Mouse (Mus musculus) lung, postnatal 36 days (tissue): ENCODE data around the gene 1700029I15Rik.

ENCODE experiments used
- DNase-seq: peaks from one replicate; pipeline ENCODE4 v3.0.0; 2022; ENCODE audit warnings: mixed read lengths

The 1700029I15Rik gene

GRCm38 (mm10) chr2:92427882-92428281 lies 45.5 kb downstream of the 1700029I15Rik start:
- DNase-seq = peak; percentile 96

- no peak for DNase-seq
Observed at GRCm38 (mm10) chr2:92430089-92430488, 47.8 kb downstream of the 1700029I15Rik start.

GRCm38 (mm10) chr2:92430723-92431541 lies 48.6 kb downstream of the 1700029I15Rik start:
- DNase-seq = peak; percentile 84

GRCm38 (mm10) chr2:92431611-92432179 lies 49.4 kb downstream of the 1700029I15Rik start:
- no peak for DNase-seq

- peak; percentile 87 for DNase-seq
Observed at GRCm38 (mm10) chr2:92432299-92433295, 50.3 kb downstream of the 1700029I15Rik start.

GRCm38 (mm10) chr2:92433578-92434374 lies 51.4 kb downstream of the 1700029I15Rik start, which contains the start of gene Cry2:
TSS of gene Cry2 (minus strand) at chr2:92434043.
- DNase-seq = peak; percentile 99

GRCm38 (mm10) chr2:92434375-92434745 lies 52.0 kb downstream of the 1700029I15Rik start:
- peak; percentile 68 for DNase-seq

GRCm38 (mm10) chr2:92435023-92435422 lies 52.7 kb downstream of the 1700029I15Rik start:
- DNase-seq = no peak
